Mouse (Mus musculus) Muller cell, postnatal 12 days (primary cell): Measurements from ENCODE around the gene Tmem50a.
A peak's percentile ranks its signal among the peaks of the same experiment; 100 is the strongest.

Experiments used
- DNase-seq: peaks from one replicate; pipeline ENCODE4 v3.0.0-alpha.2; 2015; ENCODE audit errors: inconsistent ontology term

Gene Tmem50a

DNA sequence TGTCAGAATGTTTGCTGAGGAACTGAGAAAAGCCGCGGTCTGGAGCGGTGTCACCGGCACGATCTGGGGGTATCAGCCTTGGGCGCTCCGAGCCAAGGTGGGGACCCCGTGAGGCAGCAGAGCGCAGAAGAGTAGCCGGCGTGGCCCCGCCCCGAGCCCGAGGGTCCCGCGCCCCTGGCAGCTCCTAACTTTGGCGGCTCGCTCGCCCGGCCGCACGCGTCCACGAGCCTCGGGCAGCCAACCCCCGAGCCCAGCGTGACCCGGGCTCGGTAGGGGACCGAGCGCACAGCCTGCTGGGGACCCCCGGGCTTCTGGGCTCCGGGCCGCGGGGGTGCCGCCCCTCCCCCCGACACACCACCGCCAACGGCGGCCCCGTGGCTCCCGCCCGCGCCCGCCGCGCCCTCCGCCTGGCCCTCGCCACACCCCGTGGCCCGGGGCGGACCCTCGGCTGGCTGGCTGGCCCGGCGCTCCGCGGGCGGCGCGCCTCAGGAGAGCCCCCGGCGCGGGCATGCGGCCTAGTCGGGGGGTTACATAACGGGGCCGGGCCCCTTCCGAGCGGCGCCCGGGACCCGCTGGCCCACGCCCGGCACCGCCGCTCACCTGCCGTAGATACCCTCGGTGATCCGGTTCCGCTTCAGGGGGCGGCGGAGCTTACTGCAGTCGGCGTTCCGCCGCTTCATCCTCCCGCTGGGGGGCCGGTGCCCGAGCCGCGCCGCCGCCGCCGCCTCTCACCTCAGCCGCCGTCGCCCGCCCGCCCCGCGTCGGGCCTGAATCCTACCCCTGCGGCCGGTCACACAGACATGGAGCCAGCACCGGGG, 62.2 kb downstream of the Tmem50a start:
- DNase-seq: peak; percentile 71

GRCm38 (mm10) chr4:134851876-134852275, 62.9 kb downstream of the Tmem50a start:
- DNase-seq: peak; percentile 14

DNA sequence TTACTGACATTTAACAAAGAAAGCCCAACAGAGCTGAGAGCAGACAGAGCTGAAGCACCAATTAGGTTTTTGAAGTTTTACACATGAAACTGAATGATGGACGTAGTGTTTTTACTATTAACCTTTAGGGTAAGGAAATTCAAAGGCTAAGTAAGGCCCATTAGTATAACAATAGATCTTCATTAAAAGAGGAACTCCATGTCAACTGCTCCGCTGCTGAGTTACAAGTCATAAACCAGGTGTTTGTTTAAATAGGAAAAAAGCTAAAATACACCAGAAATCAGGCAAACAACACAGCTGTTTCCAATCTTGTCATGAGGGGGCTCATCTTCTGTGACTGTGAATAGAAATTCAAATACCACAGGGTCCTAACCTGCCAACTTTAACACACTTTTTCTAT, 63.6 kb downstream of the Tmem50a start:
- DNase-seq: no peak

- DNase-seq: no peak
These were observed 64.3 kb downstream of the Tmem50a start for GRCm38 (mm10) chr4:134850551-134850950.
